Mouse (Mus musculus): ENCODE measurements around the gene Aldh1a3.

DNA sequence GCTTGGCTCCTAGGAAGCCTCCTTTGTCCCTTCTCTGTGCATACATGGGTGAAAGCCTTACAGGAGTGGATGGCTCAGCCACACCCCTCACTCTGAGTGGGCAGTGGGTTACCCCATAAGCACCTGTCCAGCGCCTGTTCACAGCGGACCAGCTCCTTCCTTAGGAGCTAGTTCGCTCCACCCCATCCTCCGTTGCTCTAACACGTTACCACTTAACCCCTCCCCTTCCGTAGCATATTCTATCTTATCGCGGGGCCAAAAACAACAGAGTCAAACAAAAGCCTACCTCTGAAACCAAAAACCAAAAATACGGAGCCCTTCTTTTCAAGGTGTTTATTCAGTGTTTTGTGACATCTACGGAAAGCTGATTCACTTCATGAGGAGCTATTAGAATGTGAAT lies 21.0 kb upstream of the Aldh1a3 start:
- no peak for TF ChIP-seq TAL1 (IDR thresholded peaks at IDR 0.05; ENCODE audit: low read length)
- TF ChIP-seq GATA1 (IDR thresholded peaks at IDR 0.05; ENCODE audit: low read length) = no peak

Data from erythroblast, embryonic 14.5 days (primary cell).